Comparison of ENCODE assay signal across 16 mouse cellular contexts in genomic region chr2:174063527-174064211, GRCm38 (mm10). TPM values are rescaled to one million over a fixed set of nuclear protein-coding genes. Genes with fewer than 3 reads are reported as not detected.
DNase-seq lines count a peak whose midpoint lies in the region; ATAC-seq and TF ChIP-seq lines count a peak whose summit lies in the region.
"Had no signal": no experiment of that assay in that cellular context is flagged by ENCODE, and none has a peak within 500 bp of the region (broad histone marks: within the 10 kb centered on the region; RNA-seq: fewer than 3 reads in every experiment).

No protein-coding gene starts in this region.

- H3K4me1 ChIP-seq in kidney, postnatal 0 days (replicated peaks; ENCODE audit: insufficient read depth, low read length), result no peaks in the 10 kb centered on the region
- H3K4me1 ChIP-seq: midbrain, embryonic 15.5 days had no signal

- H3K4me2 ChIP-seq in kidney, postnatal 0 days (ENCODE audit: low read length), result no peak overlapping the region
- H3K4me2 ChIP-seq: forebrain, embryonic 12.5 days; midbrain, embryonic 15.5 days had no signal

- peak; percentile 41 for DNase-seq in gastrocnemius, postnatal 14 days
- DNase-seq in gastrocnemius, adult 2 months, result no peak
- peak; percentile 75 for DNase-seq in kidney, postnatal 0 days (ENCODE audit: low spot score)
- DNase-seq in kidney, postnatal 25 days, result no peak
- peak; percentile 5 for DNase-seq in urinary bladder, postnatal 10 days (ENCODE audit: low spot score)
- no peak for DNase-seq in urinary bladder, postnatal 25 days (ENCODE audit: low spot score)
- DNase-seq in yolk sac, embryonic 10.5 days (ENCODE audit: low spot score), result peak; percentile 31
- DNase-seq: cerebellum, postnatal 14 days; right cerebral cortex, postnatal 4 days had no signal

- H3K9me3 ChIP-seq in kidney, postnatal 0 days (replicated peaks; ENCODE audit: low read length), result no peaks in the 10 kb centered on the region
- H3K9me3 ChIP-seq: forebrain, embryonic 12.5 days; midbrain, embryonic 15.5 days had no signal

- no peak for ATAC-seq in kidney, postnatal 0 days (replicated peaks; ENCODE audit: low FRiP score, low read depth)
- ATAC-seq in megakaryocyte, adult 5-6 weeks (ENCODE audit: poor library complexity, severe bottlenecking), result no peak
- ATAC-seq: activated CD4-positive, CD25-positive, alpha-beta regulatory T cell, adult 4 months; midbrain, embryonic 15.5 days had no signal

- H3K27ac ChIP-seq in gastrocnemius, adult 2 months, result no peak overlapping the region
- peak overlapping the region; percentile 31; the same call in 1 of the 2 replicates for H3K27ac ChIP-seq in kidney, postnatal 0 days
- H3K27ac ChIP-seq: forebrain, embryonic 12.5 days; heart, adult 2 months; liver, embryonic 14.5 days; midbrain, embryonic 15.5 days had no signal

- no peak overlapping the region for H3K4me3 ChIP-seq in gastrocnemius, adult 2 months
- no peak overlapping the region for H3K4me3 ChIP-seq in kidney, postnatal 0 days (replicated peaks; ENCODE audit: low read depth, low read length)
- H3K4me3 ChIP-seq: forebrain, embryonic 12.5 days; heart, adult 2 months; midbrain, embryonic 15.5 days had no signal

- H3K36me3 ChIP-seq in kidney, postnatal 0 days (ENCODE audit: insufficient read depth, low read length), result no peaks in the 10 kb centered on the region
- H3K36me3 ChIP-seq: forebrain, embryonic 12.5 days; G1E; midbrain, embryonic 15.5 days had no signal

- intact Hi-C loops in gastrocnemius, postnatal 14 days (cut with DNase I; ENCODE audit: low total_unique reads), result no loop called here
- intact Hi-C loops in gastrocnemius, adult 2 months (cut with DNase I), result no loop called here

- H3K9ac ChIP-seq in kidney, postnatal 0 days (ENCODE audit: low read depth, low read length), result no peak overlapping the region
- H3K9ac ChIP-seq: forebrain, embryonic 12.5 days; liver, embryonic 14.5 days; midbrain, embryonic 15.5 days had no signal

- no peak for TF ChIP-seq CTCF in gastrocnemius, adult 2 months (IDR thresholded peaks at IDR 0.05)
- no peak for TF ChIP-seq CTCF in kidney, postnatal 0 days (IDR thresholded peaks at IDR 0.05; ENCODE audit: low read depth)

- 45% methylated on average over 9 of the region's 9 CpGs for WGBS in kidney, postnatal 0 days

- H3K27me3 ChIP-seq in kidney, postnatal 0 days (ENCODE audit: insufficient read depth, low read length), result no peaks in the 10 kb centered on the region
- H3K27me3 ChIP-seq: forebrain, embryonic 12.5 days; midbrain, embryonic 15.5 days had no signal

RNA-seq across cellular contexts. Expression of gene Stx16, which starts 12.4 kb away (rescaled TPM):
- 10 to 100 TPM; 22.1 to 26.1 TPM for total RNA-seq in gastrocnemius, postnatal 14 days (2021)
- total RNA-seq in gastrocnemius, adult 2 months (2021), result 10 to 100 TPM; 19.9 to 21.1 TPM
- polyA plus RNA-seq in kidney, postnatal 0 days (2015; fragmentation: Nextera tagmentation; extraction: Ambion mirVana), result 6.2 and 8.7 TPM in 2 replicates
- total RNA-seq in megakaryocyte, adult 5-6 weeks (2015), result 28.8 and 33.8 TPM in 2 replicates
- total RNA-seq in megakaryocyte, adult 5-6 weeks (2017), result 30.4 and 31.0 TPM in 2 replicates

RNA-seq across cellular contexts. Expression of gene Npepl1, which starts 46.5 kb away (rescaled TPM):
- 10 to 100 TPM; 45.6 to 45.9 TPM for total RNA-seq in gastrocnemius, postnatal 14 days (2021)
- total RNA-seq in gastrocnemius, adult 2 months (2021), result 10 to 100 TPM; 80.1 to 90.2 TPM
- polyA plus RNA-seq in kidney, postnatal 0 days (2015; fragmentation: Nextera tagmentation; extraction: Ambion mirVana), result 50.2 and 51.5 TPM in 2 replicates
- 21.3 and 23.1 TPM in 2 replicates for total RNA-seq in megakaryocyte, adult 5-6 weeks (2015)
- 16.7 and 17.0 TPM in 2 replicates for total RNA-seq in megakaryocyte, adult 5-6 weeks (2017)

Comparison
In these comparisons a context has a peak if more than half of its experiments do, and no peak if none do; other contexts are left out.
1. DNase-seq: peak in gastrocnemius, postnatal 14 days (single experiment), kidney, postnatal 0 days (single experiment), urinary bladder, postnatal 10 days (single experiment) and yolk sac, embryonic 10.5 days (single experiment); none in gastrocnemius, adult 2 months (single experiment), kidney, postnatal 25 days (0 of 2) and urinary bladder, postnatal 25 days (single experiment).